Mouse (Mus musculus) intestine, postnatal 0 days (tissue): Measurements from ENCODE around the gene D1Ertd622e. TPM values are rescaled to one million over a fixed set of nuclear protein-coding genes. Genes with fewer than 3 reads are reported as not detected.

ENCODE experiments used
- ATAC-seq: fragments of 200-750 bp; cut with Nextera tagmentation; 2 replicates; pipeline ENCODE4 v1.8.0; 2017; ENCODE audit warnings: mild to moderate bottlenecking, moderate TSS enrichment, moderate library complexity
- H3K27ac ChIP-seq: fragments of 300-500 bp; sonication (generic); 2 replicates; pipeline ENCODE4 v1.5.1; 2014; ENCODE audit warnings: mild to moderate bottlenecking, low read depth, low read length, moderate library complexity
- H3K27me3 ChIP-seq: fragments of 300-500 bp; sonication (generic); replicated peaks from 2 replicates; pipeline ENCODE4 v1.6.1; 2014; ENCODE audit warnings: low read length, mixed read lengths; ENCODE audit not compliant: control insufficient read depth, insufficient read depth
- H3K36me3 ChIP-seq: fragments of 300-500 bp; sonication (generic); 2 replicates; pipeline ENCODE4 v1.6.1; 2014; ENCODE audit warnings: mild to moderate bottlenecking, moderate library complexity; ENCODE audit not compliant: control insufficient read depth, insufficient read depth
- H3K4me1 ChIP-seq: fragments of 300-500 bp; sonication (generic); replicated peaks from 2 replicates; pipeline ENCODE4 v1.6.1; 2014; ENCODE audit warnings: antibody characterized with exemption, low read length, mixed read lengths; ENCODE audit not compliant: control insufficient read depth, insufficient read depth
- H3K4me2 ChIP-seq: fragments of 300-500 bp; sonication (generic); replicated peaks from 2 replicates; pipeline ENCODE4 v1.6.1; 2014; ENCODE audit warnings: low read depth, mild to moderate bottlenecking, moderate library complexity
- H3K4me3 ChIP-seq: fragments of 300-500 bp; sonication (generic); 2 replicates; pipeline ENCODE4 v1.5.1; 2014; ENCODE audit warnings: low read depth, low read length
- H3K9ac ChIP-seq: fragments of 300-500 bp; sonication (generic); 2 replicates; pipeline ENCODE4 v1.6.1; 2014; ENCODE audit warnings: mild to moderate bottlenecking, low read depth, low read length
- H3K9me3 ChIP-seq: fragments of 300-500 bp; sonication (generic); 2 replicates; pipeline ENCODE4 v1.6.1; 2016; ENCODE audit warnings: mixed run types; ENCODE audit not compliant: control insufficient read depth
- CTCF ChIP-seq: sonication (generic); IDR thresholded peaks from 2 replicates; pipeline ENCODE4 v1.5.1; 2016; ENCODE audit warnings: low read depth, mild to moderate bottlenecking, control low read depth, antibody characterized with exemption, moderate library complexity
- WGBS: fragments of 180-500 bp; shearing (Covaris S2); extraction: QIAGEN DNeasy Blood & Tissue Kit; methylation state at CpG from one replicate; pipeline ENCODE4 v1.1.7; 2014; 5-methylcytosine and 5-hydroxymethylcytosine counted together
- polyA plus RNA-seq: library from polyadenylated mRNA; unstranded; fragments of >200 nt; fragmentation: Nextera tagmentation; extraction: Ambion mirVana; gene quantifications from 2 replicates; pipeline ENCODE4 v1.2.1, GENCODE M21; 2015

D1Ertd622e gene
- polyA plus RNA-seq, 1 experiment from 2014 or later = 29.5 TPM

GRCm38 (mm10) chr1:97650553-97651123 is 11.2 kb downstream of the D1Ertd622e start:
- H3K4me1 ChIP-seq = no peaks in the 10 kb centered on the region
- H3K9me3 ChIP-seq = no peaks in the 10 kb centered on the region
- H3K4me2 ChIP-seq = no peak overlapping the region
- peaks cover 8% of the 10 kb centered on the region; the same call in 1 of the 2 replicates for H3K36me3 ChIP-seq
- no peak overlapping the region for H3K4me3 ChIP-seq
- WGBS = 51% methylated on average over 3 of the region's 3 CpGs
- no peak overlapping the region for H3K27ac ChIP-seq
- no peak for TF ChIP-seq CTCF
- H3K9ac ChIP-seq = no peak overlapping the region
- ATAC-seq = no peak
- no peaks in the 10 kb centered on the region for H3K27me3 ChIP-seq

- peaks cover 12% of the 10 kb centered on the region; the same call in 1 of the 2 replicates for H3K36me3 ChIP-seq
- H3K4me1 ChIP-seq = no peaks in the 10 kb centered on the region
- ATAC-seq = peak; percentile 35; the same call in 1 of the 2 replicates
- TF ChIP-seq CTCF = no peak
- H3K4me3 ChIP-seq = no peak overlapping the region
- 54% methylated on average over 6 of the region's 6 CpGs for WGBS
- no peak overlapping the region for H3K27ac ChIP-seq
- H3K27me3 ChIP-seq = no peaks in the 10 kb centered on the region
- H3K9ac ChIP-seq = no peak overlapping the region
- no peaks in the 10 kb centered on the region for H3K9me3 ChIP-seq
- H3K4me2 ChIP-seq = no peak overlapping the region
Observed at GRCm38 (mm10) chr1:97650072-97650471, 11.8 kb downstream of the D1Ertd622e start.

GRCm38 (mm10) chr1:97647037-97647436 is 14.8 kb downstream of the D1Ertd622e start:
- no peaks in the 10 kb centered on the region for H3K4me1 ChIP-seq
- H3K27ac ChIP-seq = no peak overlapping the region
- WGBS = 91% methylated on average over 1 of the region's 1 CpGs
- H3K9ac ChIP-seq = no peak overlapping the region
- TF ChIP-seq CTCF = peak; percentile 53
- no peaks in the 10 kb centered on the region for H3K27me3 ChIP-seq
- ATAC-seq = no peak
- no peak overlapping the region for H3K4me2 ChIP-seq
- peaks cover 16% of the 10 kb centered on the region; the same call in 1 of the 2 replicates for H3K36me3 ChIP-seq
- no peaks in the 10 kb centered on the region for H3K9me3 ChIP-seq
- H3K4me3 ChIP-seq = no peak overlapping the region

- 88% methylated on average over 8 of the region's 8 CpGs for WGBS
- Histone ChIP-seq H3K9ac (no peak overlapping the region), H3K4me2 (no peak overlapping the region), H3K4me3 (no peak overlapping the region), H3K36me3 (no peaks in the 10 kb centered on the region), H3K27ac (no peak overlapping the region), H3K4me1 (no peaks in the 10 kb centered on the region), H3K27me3 (no peaks in the 10 kb centered on the region), H3K9me3 (no peaks in the 10 kb centered on the region)
- ATAC-seq = no peak
- no peak for TF ChIP-seq CTCF
Observed at GRCm38 (mm10) chr1:97634104-97634503, 27.8 kb downstream of the D1Ertd622e start.

GRCm38 (mm10) chr1:97632545-97633256 is 29.2 kb downstream of the D1Ertd622e start:
- no peak for TF ChIP-seq CTCF
- H3K4me1 ChIP-seq = no peaks in the 10 kb centered on the region
- WGBS = 85% methylated on average over 10 of the region's 11 CpGs
- H3K9ac ChIP-seq = no peak overlapping the region
- H3K9me3 ChIP-seq = no peaks in the 10 kb centered on the region
- H3K27ac ChIP-seq = no peak overlapping the region
- H3K4me3 ChIP-seq = no peak overlapping the region
- no peak for ATAC-seq
- H3K27me3 ChIP-seq = no peaks in the 10 kb centered on the region
- H3K4me2 ChIP-seq = no peak overlapping the region
- no peaks in the 10 kb centered on the region for H3K36me3 ChIP-seq

GRCm38 (mm10) chr1:97631843-97632470 is 29.9 kb downstream of the D1Ertd622e start:
- TF ChIP-seq CTCF = no peak
- Histone ChIP-seq H3K4me3 (no peak overlapping the region), H3K27me3 (no peaks in the 10 kb centered on the region), H3K9ac (no peak overlapping the region), H3K4me1 (no peaks in the 10 kb centered on the region), H3K9me3 (no peaks in the 10 kb centered on the region), H3K27ac (no peak overlapping the region), H3K4me2 (no peak overlapping the region), H3K36me3 (no peaks in the 10 kb centered on the region)
- no peak for ATAC-seq
- 76% methylated on average over 5 of the region's 5 CpGs for WGBS
